Mouse (Mus musculus) hindbrain, postnatal 0 days (tissue): ENCODE results near the gene Timm13. TPM values are rescaled to one million over a fixed set of nuclear protein-coding genes. Genes with fewer than 3 reads are reported as not detected.

Experiments used
- ATAC-seq: fragments of 200-750 bp; cut with Nextera tagmentation; 2 replicates; pipeline ENCODE4 v1.8.0; 2017; ENCODE audit warnings: mild to moderate bottlenecking, moderate TSS enrichment, moderate library complexity
- DNase-seq: peaks from one replicate; pipeline ENCODE4 v3.0.0-alpha.2; 2015; ENCODE audit warnings: low spot score
- H3K27ac ChIP-seq: fragments of 300-500 bp; sonication (generic); 2 replicates; pipeline ENCODE4 v1.5.1; 2014; ENCODE audit warnings: mild to moderate bottlenecking
- H3K27me3 ChIP-seq: fragments of 300-500 bp; sonication (generic); 2 replicates; pipeline ENCODE4 v1.6.1; 2014; ENCODE audit warnings: low read length, mixed read lengths; ENCODE audit not compliant: insufficient read depth
- H3K36me3 ChIP-seq: fragments of 300-500 bp; sonication (generic); 2 replicates; pipeline ENCODE4 v1.6.1; 2014; ENCODE audit warnings: low read length, mixed read lengths; ENCODE audit not compliant: insufficient read depth
- H3K4me1 ChIP-seq: fragments of 300-500 bp; sonication (generic); 2 replicates; pipeline ENCODE4 v1.6.1; 2014; ENCODE audit warnings: antibody characterized with exemption, low read length, mixed read lengths; ENCODE audit not compliant: insufficient read depth
- H3K4me2 ChIP-seq: fragments of 300-500 bp; sonication (generic); 2 replicates; pipeline ENCODE4 v1.6.1; 2014; ENCODE audit warnings: low read depth, mild to moderate bottlenecking, low read length, moderate library complexity, mixed read lengths
- H3K4me3 ChIP-seq: fragments of 300-500 bp; sonication (generic); 2 replicates; pipeline ENCODE4 v1.5.1; 2014; ENCODE audit warnings: low read length
- H3K9ac ChIP-seq: fragments of 300-500 bp; sonication (generic); replicated peaks from 2 replicates; pipeline ENCODE4 v1.6.1; 2014; ENCODE audit warnings: mild to moderate bottlenecking, low read length, moderate library complexity, mixed read lengths
- H3K9me3 ChIP-seq: fragments of 300-500 bp; sonication (generic); 2 replicates; pipeline ENCODE4 v1.6.1; 2016; ENCODE audit warnings: low read length, mixed read lengths
- CTCF ChIP-seq: IDR thresholded peaks from 2 replicates; pipeline ENCODE4 v1.5.1; 2016; ENCODE audit warnings: antibody characterized with exemption, control low read depth, low read depth
- WGBS: fragments of 180-500 bp; shearing (Covaris S2); extraction: QIAGEN DNeasy Blood & Tissue Kit; methylation state at CpG from one replicate; pipeline ENCODE4 v1.1.7; 2014; 5-methylcytosine and 5-hydroxymethylcytosine counted together
- polyA plus RNA-seq: library from polyadenylated mRNA; unstranded; fragments of >200 nt; fragmentation: Nextera tagmentation; extraction: Ambion mirVana; gene quantifications from 2 replicates; pipeline ENCODE4 v1.2.1, GENCODE M21; 2015
- total RNA-seq: library from RNA; depleted of rRNA; stranded (reverse); fragments of >200 nt; gene quantifications from 2 replicates; pipeline ENCODE4 v1.2.3, GENCODE M21; 2014

Gene Timm13
- total and polyA plus RNA-seq, 2 experiments from 2014 or later, result 155 to 369 TPM

GRCm38 (mm10) chr10:80895697-80896096 is 5.1 kb downstream of the Timm13 start:
- H3K9ac ChIP-seq, result no peak overlapping the region
- H3K4me3 ChIP-seq, result no peak overlapping the region
- H3K27ac ChIP-seq, result no peak overlapping the region
- DNase-seq, result no peak
- H3K9me3 ChIP-seq, result no peaks in the 10 kb centered on the region
- H3K27me3 ChIP-seq, result no peaks in the 10 kb centered on the region
- 81% methylated on average over 6 of the region's 6 CpGs for WGBS
- no peaks in the 10 kb centered on the region for H3K36me3 ChIP-seq
- no peak for TF ChIP-seq CTCF
- no peak overlapping the region for H3K4me2 ChIP-seq
- no peak for ATAC-seq
- 0 out of 2 replicates have a peak, but pooled peaks cover 3% of the 10 kb centered on the region for H3K4me1 ChIP-seq

GRCm38 (mm10) chr10:80895100-80895499 is 5.7 kb downstream of the Timm13 start:
- no peaks in the 10 kb centered on the region for H3K27me3 ChIP-seq
- no peaks in the 10 kb centered on the region for H3K9me3 ChIP-seq
- TF ChIP-seq CTCF, result no peak
- H3K27ac ChIP-seq, result no peak overlapping the region
- no peak overlapping the region for H3K9ac ChIP-seq
- H3K4me2 ChIP-seq, result no peak overlapping the region
- no peak for ATAC-seq
- no peak for DNase-seq
- no peaks in the 10 kb centered on the region for H3K36me3 ChIP-seq
- H3K4me3 ChIP-seq, result no peak overlapping the region
- H3K4me1 ChIP-seq, result 0 out of 2 replicates have a peak, but pooled peaks cover 3% of the 10 kb centered on the region
- 84% methylated on average over 7 of the region's 7 CpGs for WGBS

DNA sequence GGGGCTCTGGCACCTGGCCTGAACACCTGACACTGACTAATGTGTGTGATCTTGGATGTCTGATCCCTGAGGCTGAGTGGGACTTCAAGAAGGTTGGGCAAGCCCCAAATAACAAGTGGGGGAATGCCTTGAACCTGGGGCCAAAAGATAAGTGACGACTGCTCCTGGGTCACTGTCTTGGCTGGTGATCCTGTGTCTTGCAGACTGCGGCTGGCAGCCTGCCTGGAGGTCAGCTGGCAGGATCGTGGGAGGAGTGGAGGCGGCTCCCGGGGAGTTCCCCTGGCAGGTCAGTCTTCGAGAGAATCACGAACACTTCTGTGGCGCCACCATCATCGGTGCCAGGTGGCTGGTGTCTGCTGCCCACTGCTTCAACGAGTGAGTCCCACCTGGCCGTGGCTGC is 13.6 kb downstream of the Timm13 start:
- WGBS, result 49% methylated on average over 11 of the region's 11 CpGs
- DNase-seq (peak; percentile 42), ATAC-seq (no peak)
- Histone ChIP-seq H3K4me3 (no peak overlapping the region), H3K4me1 (no peaks in the 10 kb centered on the region), H3K9me3 (no peaks in the 10 kb centered on the region), H3K9ac (no peak overlapping the region), H3K27ac (no peak overlapping the region), H3K36me3 (no peaks in the 10 kb centered on the region), H3K4me2 (no peak overlapping the region), H3K27me3 (no peaks in the 10 kb centered on the region)
- no peak for TF ChIP-seq CTCF

DNA sequence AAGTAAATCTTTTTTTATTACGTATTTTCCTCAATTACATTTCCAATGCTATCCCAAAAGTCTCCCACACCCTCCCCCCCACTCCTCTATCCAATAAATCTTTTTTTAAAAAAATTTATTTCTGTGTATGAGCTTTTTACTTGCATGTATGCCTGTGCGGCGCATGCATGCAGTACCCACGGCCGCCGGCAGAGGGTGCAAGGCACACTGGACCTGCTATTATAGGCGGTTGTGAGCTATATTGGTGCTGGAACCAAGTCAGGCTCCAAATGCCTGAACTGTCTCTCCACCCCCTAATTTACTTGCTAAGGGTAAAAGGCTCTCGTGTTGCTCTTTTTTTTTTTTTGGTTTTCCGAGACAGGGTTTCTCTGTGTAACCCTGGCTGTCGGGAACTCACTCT is 19.5 kb downstream of the Timm13 start:
- Histone ChIP-seq H3K27me3 (no peaks in the 10 kb centered on the region), H3K4me3 (no peak overlapping the region), H3K4me2 (no peak overlapping the region), H3K27ac (no peak overlapping the region), H3K4me1 (no peaks in the 10 kb centered on the region), H3K9ac (no peak overlapping the region), H3K36me3 (no peaks in the 10 kb centered on the region), H3K9me3 (no peaks in the 10 kb centered on the region)
- WGBS, result 28% methylated on average over 10 of the region's 10 CpGs
- TF ChIP-seq CTCF, result peak; percentile 79
- DNase-seq, result peak; percentile 57
- ATAC-seq, result no peak

DNA sequence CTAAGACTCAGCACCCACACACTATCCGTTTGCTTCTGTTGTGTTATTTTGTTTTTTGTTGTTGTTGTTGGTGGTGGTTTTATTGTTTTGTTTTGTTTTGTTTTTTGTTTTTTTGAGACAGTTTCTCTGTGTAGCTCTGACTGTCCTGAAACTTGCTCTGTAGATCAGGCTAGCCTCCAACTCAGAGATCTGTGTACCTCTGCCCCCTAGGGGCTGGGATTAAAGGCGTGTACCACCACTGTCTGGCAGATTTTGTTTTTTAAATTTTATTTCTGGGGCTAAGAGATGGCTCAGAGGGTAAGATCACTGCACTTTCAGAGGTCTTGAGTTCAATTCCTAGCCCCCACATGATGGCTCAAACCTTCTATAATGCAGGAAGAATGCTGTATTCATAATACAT is 19.9 kb downstream of the Timm13 start:
- TF ChIP-seq CTCF, result no peak
- WGBS, result 72% methylated on average over 2 of the region's 2 CpGs
- Histone ChIP-seq H3K36me3 (no peaks in the 10 kb centered on the region), H3K9me3 (no peaks in the 10 kb centered on the region), H3K9ac (no peak overlapping the region), H3K4me3 (no peak overlapping the region), H3K4me1 (no peaks in the 10 kb centered on the region), H3K27me3 (no peaks in the 10 kb centered on the region), H3K27ac (no peak overlapping the region), H3K4me2 (no peak overlapping the region)
- ATAC-seq, result no peak
- no peak for DNase-seq

GRCm38 (mm10) chr10:80880131-80880641 is 20.6 kb downstream of the Timm13 start:
- no peak overlapping the region for H3K27ac ChIP-seq
- no peak overlapping the region for H3K4me3 ChIP-seq
- no peaks in the 10 kb centered on the region for H3K36me3 ChIP-seq
- DNase-seq (peak; percentile 68), ATAC-seq (peak; percentile 71)
- TF ChIP-seq CTCF, result peak; percentile 87
- H3K4me1 ChIP-seq, result no peaks in the 10 kb centered on the region
- 20% methylated on average over 5 of the region's 5 CpGs for WGBS
- no peak overlapping the region for H3K4me2 ChIP-seq
- no peaks in the 10 kb centered on the region for H3K27me3 ChIP-seq
- H3K9me3 ChIP-seq, result no peaks in the 10 kb centered on the region
- no peak overlapping the region for H3K9ac ChIP-seq

DNA sequence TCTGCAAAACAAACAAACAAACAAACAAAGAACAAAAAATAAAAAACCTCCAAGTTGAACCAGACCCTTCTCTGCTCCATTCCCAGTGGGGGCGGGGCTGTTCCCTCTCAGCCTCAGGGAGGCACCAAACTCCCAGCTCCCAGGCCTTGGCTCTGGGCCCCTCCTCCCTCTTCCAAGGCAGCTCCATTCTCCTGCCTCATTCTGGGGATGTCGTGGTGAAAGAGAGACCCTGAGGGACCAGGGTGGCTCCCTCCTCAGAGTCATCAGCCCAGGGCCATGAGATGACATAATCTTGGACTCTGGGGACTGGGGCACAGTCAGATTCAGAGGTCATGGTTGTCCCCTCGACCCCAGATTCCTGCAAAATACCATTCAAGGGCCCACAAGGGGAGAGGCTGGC is 24.2 kb downstream of the Timm13 start:
- Histone ChIP-seq H3K27ac (no peak overlapping the region), H3K4me1 (no peaks in the 10 kb centered on the region), H3K27me3 (no peaks in the 10 kb centered on the region), H3K4me2 (no peak overlapping the region), H3K9ac (no peak overlapping the region), H3K36me3 (no peaks in the 10 kb centered on the region), H3K4me3 (no peak overlapping the region), H3K9me3 (no peaks in the 10 kb centered on the region)
- ATAC-seq (no peak), DNase-seq (no peak)
- WGBS, result 25% methylated on average over 3 of the region's 3 CpGs
- no peak for TF ChIP-seq CTCF
